Mouse (Mus musculus) frontal cortex, adult (tissue): ENCODE data around the gene Gm8297.
"Not testable (repeated sequence)": the region's sequence is repeated elsewhere in the genome, so short reads cannot be mapped to it uniquely, and the experiment has no call there.

Experiments used
- ATAC-seq: cut with Nextera tagmentation; 2 replicates; pipeline ENCODE4 v1.9.2; 2017; ENCODE audit warnings: mild to moderate bottlenecking, moderate library complexity, mixed read lengths; ENCODE audit not compliant: low TSS enrichment

Gm8297 gene

GRCm38 (mm10) chr14:4983635-4984034 lies at the start of gene Gm8297:
Gene Gm8297 (plus strand): TSS chr14:4983935.
- not testable (repeated sequence) for ATAC-seq

DNA sequence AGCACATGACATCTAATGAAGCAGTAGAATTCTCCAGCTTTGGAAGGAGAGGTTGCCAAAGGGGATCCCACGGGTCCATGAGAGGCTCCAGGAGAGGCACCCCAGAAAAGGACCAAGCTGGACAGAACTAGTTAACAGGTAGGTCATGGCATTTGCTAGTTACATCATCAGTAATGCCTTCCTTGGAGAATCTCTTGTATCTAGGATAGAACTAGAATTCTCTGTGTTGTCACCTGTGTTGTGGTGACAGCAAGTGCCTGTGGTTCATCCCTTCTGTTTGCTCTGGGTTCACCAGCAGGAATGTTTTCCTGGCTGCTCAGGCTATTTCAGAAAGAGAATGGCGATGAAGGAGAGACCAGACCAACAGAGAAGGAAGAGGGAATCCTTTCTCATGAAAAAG lies 31.9 kb downstream of the Gm8297 start, which contains the start of gene Gm3298:
Gene Gm3298 (plus strand): TSS at position 301 of the 400 bp plus-strand sequence.
- not testable (repeated sequence) for ATAC-seq
